ENCODE assay signal across 8 mouse cellular contexts in the genomic region with DNA sequence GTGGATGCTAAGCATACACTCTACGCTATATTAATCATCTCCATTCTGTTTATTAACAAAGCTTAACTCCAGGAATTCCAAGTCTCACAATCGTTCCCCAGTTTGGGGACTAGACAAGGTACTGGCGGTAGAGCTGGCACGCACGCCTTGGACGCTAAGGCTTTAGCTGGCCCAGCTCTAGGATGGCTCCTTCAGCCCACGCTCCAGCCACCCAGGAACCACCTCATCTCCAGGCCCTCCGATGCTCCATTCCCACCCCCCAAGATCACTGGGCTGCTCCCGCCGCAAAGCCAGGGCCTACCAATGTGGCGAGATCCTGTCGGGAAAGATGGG. TPM values are rescaled to one million over a fixed set of nuclear protein-coding genes. Genes with fewer than 3 reads are reported as not detected.
DNase-seq lines count a peak whose midpoint lies in the region; ATAC-seq and TF ChIP-seq lines count a peak whose summit lies in the region.

No protein-coding gene starts in this region.

- 0% methylated on average over 12 of the region's 12 CpGs for WGBS in kidney, embryonic 14.5 days
- WGBS in hindbrain, embryonic 16.5 days = 0% methylated on average over 9 of the region's 12 CpGs
- under 1% methylated on average over 12 of the region's 12 CpGs for WGBS in midbrain, embryonic 14.5 days

- H3K4me1 ChIP-seq in kidney, embryonic 14.5 days (ENCODE audit: control insufficient read depth, insufficient read depth, low read length) = no peaks in the 10 kb centered on the region
- 0 out of 2 replicates have a peak, but pooled peaks cover 2% of the 10 kb centered on the region for H3K4me1 ChIP-seq in bone marrow macrophage, adult 2 months (ENCODE audit: control insufficient read depth, insufficient read depth, low read length)
- H3K4me1 ChIP-seq in hindbrain, embryonic 16.5 days (ENCODE audit: control insufficient read depth, insufficient read depth, low read depth, low read length) = no peaks in the 10 kb centered on the region; the same call in 1 of the 2 replicates
- H3K4me1 ChIP-seq in midbrain, embryonic 14.5 days (ENCODE audit: control insufficient read depth, insufficient read depth, low read length) = no peaks in the 10 kb centered on the region

- H3K4me3 ChIP-seq in kidney, embryonic 14.5 days (ENCODE audit: low read length) = peak overlapping the region; percentile 80
- H3K4me3 ChIP-seq in bone marrow macrophage, adult 2 months (ENCODE audit: insufficient read depth, low read length) = peak overlapping the region; percentile 95
- peak overlapping the region; percentile 71 for H3K4me3 ChIP-seq in hindbrain, embryonic 16.5 days (ENCODE audit: low read length)
- peak overlapping the region; percentile 71 for H3K4me3 ChIP-seq in midbrain, embryonic 14.5 days (replicated peaks; ENCODE audit: low read depth, low read length)

- ATAC-seq in kidney, embryonic 14.5 days (ENCODE audit: low FRiP score, low TSS enrichment) = no peak; the same call in 1 of the 2 replicates
- ATAC-seq in hindbrain, embryonic 16.5 days = peak; percentile 74
- peak; percentile 72 for ATAC-seq in midbrain, embryonic 14.5 days (ENCODE audit: low FRiP score, low TSS enrichment)

- peaks cover 27% of the 10 kb centered on the region for H3K36me3 ChIP-seq in kidney, embryonic 14.5 days (ENCODE audit: control insufficient read depth, insufficient read depth, low read length)
- H3K36me3 ChIP-seq in hindbrain, embryonic 16.5 days (ENCODE audit: control insufficient read depth, insufficient read depth, low read length) = peaks cover 14% of the 10 kb centered on the region; the same call in 1 of the 2 replicates
- H3K36me3 ChIP-seq in midbrain, embryonic 14.5 days (ENCODE audit: control insufficient read depth, insufficient read depth, low read length) = peaks cover 27% of the 10 kb centered on the region

- peak overlapping the region; percentile 81 for H3K9ac ChIP-seq in kidney, embryonic 14.5 days (ENCODE audit: low read depth, low read length)
- peak overlapping the region; percentile 71 for H3K9ac ChIP-seq in hindbrain, embryonic 16.5 days (ENCODE audit: low read depth, low read length)
- H3K9ac ChIP-seq in midbrain, embryonic 14.5 days (replicated peaks; ENCODE audit: low read length) = peak overlapping the region; percentile 77

- TF ChIP-seq CTCF in bone marrow macrophage, adult 2 months (IDR thresholded peaks at IDR 0.05; ENCODE audit: low read depth, low read length) = no peak

- H3K27ac ChIP-seq in kidney, embryonic 14.5 days (ENCODE audit: low read depth, low read length) = 0 out of 2 replicates have a peak overlapping the region, but pooled peaks have one; percentile 59
- H3K27ac ChIP-seq in bone marrow macrophage, adult 2 months (ENCODE audit: insufficient read depth, low read depth, low read length) = peak overlapping the region; percentile 54
- H3K27ac ChIP-seq in hindbrain, embryonic 16.5 days (ENCODE audit: low read depth, low read length) = peak overlapping the region; percentile 88
- H3K27ac ChIP-seq in midbrain, embryonic 14.5 days (replicated peaks; ENCODE audit: low read depth, low read length) = peak overlapping the region; percentile 85

- no peaks in the 10 kb centered on the region for H3K27me3 ChIP-seq in kidney, embryonic 14.5 days (ENCODE audit: control insufficient read depth, insufficient read depth, low read length)
- H3K27me3 ChIP-seq in hindbrain, embryonic 16.5 days (replicated peaks; ENCODE audit: control insufficient read depth, insufficient read depth, low read length) = no peaks in the 10 kb centered on the region; the same call in 1 of the 2 replicates
- no peaks in the 10 kb centered on the region for H3K27me3 ChIP-seq in midbrain, embryonic 14.5 days (ENCODE audit: control insufficient read depth, insufficient read depth, low read length)

- no peaks in the 10 kb centered on the region for H3K9me3 ChIP-seq in kidney, embryonic 14.5 days (ENCODE audit: control insufficient read depth, low read length)
- no peaks in the 10 kb centered on the region for H3K9me3 ChIP-seq in hindbrain, embryonic 16.5 days (ENCODE audit: control insufficient read depth, low read length)
- H3K9me3 ChIP-seq in midbrain, embryonic 14.5 days (ENCODE audit: control insufficient read depth, low read length) = no peaks in the 10 kb centered on the region

- intact Hi-C loops in left cerebral cortex, postnatal 10 days (cut with DNase I) = no loop called here

- H3K4me2 ChIP-seq in kidney, embryonic 14.5 days (replicated peaks; ENCODE audit: low read depth, low read length) = peak overlapping the region; percentile 50
- H3K4me2 ChIP-seq in hindbrain, embryonic 16.5 days (ENCODE audit: low read length) = peak overlapping the region; percentile 73
- peak overlapping the region; percentile 70 for H3K4me2 ChIP-seq in midbrain, embryonic 14.5 days (ENCODE audit: low read length)

- TF ChIP-seq POLR2A in bone marrow macrophage, adult 2 months (IDR thresholded peaks at IDR 0.05; ENCODE audit: borderline replicate concordance, low read depth, low read length) = no peak

- no peak for DNase-seq in kidney, adult 8-10 months
- DNase-seq in midbrain, embryonic 14.5 days = no peak
- no peak for DNase-seq in urinary bladder, adult 2 months (ENCODE audit: low spot score)
- no peak for DNase-seq in left cerebral cortex, postnatal 10 days (ENCODE audit: extremely low spot score in 1 of 2, low spot score in 2 of 2)
- no peak for DNase-seq in right cerebral cortex, postnatal 36 days (ENCODE audit: low spot score in 2 of 2)

RNA-seq across cellular contexts. Expression of gene Eif2s3x, which starts 0.4 kb away (rescaled TPM):
- polyA plus RNA-seq in kidney, embryonic 14.5 days (2014; fragmentation: Nextera tagmentation; extraction: Ambion mirVana) = 78.6 and 84.2 TPM in 2 replicates
- polyA plus RNA-seq in bone marrow macrophage, adult 2 months (2012; ENCODE audit: insufficient read depth, insufficient read length, missing spikeins) = 105 and 108 TPM in 2 replicates
- 81.9 and 85.8 TPM in 2 replicates for polyA plus RNA-seq in hindbrain, embryonic 16.5 days (2015; fragmentation: Nextera tagmentation; extraction: Ambion mirVana)
- polyA plus RNA-seq in midbrain, embryonic 14.5 days (2014; fragmentation: Nextera tagmentation; extraction: Ambion mirVana) = 101 and 104 TPM in 2 replicates
- 69.7 and 82.5 TPM in 2 replicates for polyA plus RNA-seq in urinary bladder, adult 2 months (2012; rRNA removed)
- total RNA-seq in left cerebral cortex, postnatal 10 days (2021) = 100 to 1,000 TPM; 125 to 185 TPM

RNA-seq across cellular contexts. Expression of gene Klhl15, which starts 22.2 kb away (rescaled TPM):
- 8.6 and 13.5 TPM in 2 replicates for polyA plus RNA-seq in kidney, embryonic 14.5 days (2014; fragmentation: Nextera tagmentation; extraction: Ambion mirVana)
- 5.7 and 6.5 TPM in 2 replicates for polyA plus RNA-seq in bone marrow macrophage, adult 2 months (2012; ENCODE audit: insufficient read depth, insufficient read length, missing spikeins)
- polyA plus RNA-seq in hindbrain, embryonic 16.5 days (2015; fragmentation: Nextera tagmentation; extraction: Ambion mirVana) = 9.1 and 9.2 TPM in 2 replicates
- 14.9 and 15.1 TPM in 2 replicates for polyA plus RNA-seq in midbrain, embryonic 14.5 days (2014; fragmentation: Nextera tagmentation; extraction: Ambion mirVana)
- polyA plus RNA-seq in urinary bladder, adult 2 months (2012; rRNA removed) = 3.9 and 4.5 TPM in 2 replicates
- 10 to 100 TPM; 21.5 to 22.8 TPM for total RNA-seq in left cerebral cortex, postnatal 10 days (2021)
